Mouse (Mus musculus) R1 (cell line): ENCODE measurements at regions not wholly inside any gene's neighbourhood (a gene's known extent, or its start where the extent isn't known, plus 50 kb on each side); places are given as distances from the start of the nearest gene placed in this dataset.
"Not testable (repeated sequence)": the region's sequence is repeated elsewhere in the genome, so short reads cannot be mapped to it uniquely, and the experiment has no call there.

ENCODE experiments used
- DNase-seq: peaks from one replicate; pipeline ENCODE4 v3.0.0-alpha.2; 2018; ENCODE audit warnings: low read depth, low spot score

GRCm38 (mm10) chr11:121894801-121895200 lies 64.8 kb downstream of the Ptchd3 start:
- no peak for DNase-seq

- DNase-seq = peak; percentile 71
Measured at GRCm38 (mm10) chr11:121904393-121904792, 74.3 kb downstream of the Ptchd3 start.

GRCm38 (mm10) chr11:121924631-121925030 lies 94.6 kb downstream of the Ptchd3 start:
- peak; percentile 78 for DNase-seq

- peak; percentile 74 for DNase-seq
Measured at GRCm38 (mm10) chr11:121925043-121925442, 95.0 kb downstream of the Ptchd3 start.

GRCm38 (mm10) chr11:121951726-121952125 lies 121.7 kb downstream of the Ptchd3 start:
- peak; percentile 94 for DNase-seq

GRCm38 (mm10) chr11:121956367-121957235 lies 126.6 kb downstream of the Ptchd3 start:
- peak; percentile 57 for DNase-seq

- DNase-seq = not testable (repeated sequence)
Measured at GRCm38 (mm10) chr11:121958735-121959134, 128.7 kb downstream of the Ptchd3 start.

- peak; percentile 66 for DNase-seq
Measured at GRCm38 (mm10) chr11:121964111-121964510, 134.1 kb downstream of the Ptchd3 start.

- DNase-seq = peak; percentile 51
Measured at GRCm38 (mm10) chr11:121965911-121966310, 135.9 kb downstream of the Ptchd3 start.
